Mouse (Mus musculus): Measurements from ENCODE around the gene Wbp1. TPM values are rescaled to one million over a fixed set of nuclear protein-coding genes. Genes with fewer than 3 reads are reported as not detected.

The Wbp1 gene
- polyA plus RNA-seq, 1 experiment from 2014 or later = 91.4 TPM

GRCm38 (mm10) chr6:83155552-83156238 lies 34.3 kb upstream of the Wbp1 start:
- no peak for ATAC-seq (ENCODE audit: insufficient number of reproducible peaks, low FRiP score, low TSS enrichment, low read depth)
- Histone ChIP-seq H3K27me3 (peaks cover 9% of the 10 kb centered on the region), H3K9me3 (no peaks in the 10 kb centered on the region), H3K4me3 (peak overlapping the region; percentile 51), H3K9ac (peak overlapping the region; percentile 35; the same call in 1 of the 2 replicates), H3K36me3 (peaks cover 29% of the 10 kb centered on the region), H3K4me2 (peak overlapping the region; percentile 86), H3K27ac (no peak overlapping the region), H3K4me1 (peaks cover 16% of the 10 kb centered on the region)
- WGBS = 7% methylated on average over 23 of the region's 23 CpGs

GRCm38 (mm10) chr6:83153485-83153884 lies 32.1 kb upstream of the Wbp1 start:
- Histone ChIP-seq H3K4me3 (no peak overlapping the region), H3K9me3 (no peaks in the 10 kb centered on the region), H3K9ac (no peak overlapping the region), H3K27ac (no peak overlapping the region), H3K4me1 (peaks cover 16% of the 10 kb centered on the region), H3K27me3 (no peaks in the 10 kb centered on the region), H3K4me2 (no peak overlapping the region), H3K36me3 (peaks cover 51% of the 10 kb centered on the region)
- WGBS = 72% methylated on average over 5 of the region's 5 CpGs
- ATAC-seq (ENCODE audit: insufficient number of reproducible peaks, low FRiP score, low TSS enrichment, low read depth) = no peak

DNA sequence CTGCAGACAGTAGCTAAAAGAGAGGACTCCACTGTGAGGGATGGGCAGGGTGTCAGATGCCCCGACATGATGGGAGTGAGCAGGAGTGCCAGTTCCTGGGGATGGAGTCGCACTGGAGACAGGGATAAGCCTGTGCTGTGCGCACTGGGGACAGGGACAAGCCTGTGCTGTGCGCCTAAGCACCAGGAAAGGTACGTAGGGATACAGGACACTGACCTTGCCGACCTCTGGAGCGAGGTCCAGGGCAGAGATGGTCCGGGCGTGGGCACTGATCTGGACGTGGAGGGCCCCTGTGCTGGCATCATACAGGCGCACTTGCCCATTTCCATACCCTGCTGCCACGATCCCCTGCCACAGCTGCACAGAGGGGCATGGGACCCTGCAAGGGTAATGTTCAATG lies 31.7 kb upstream of the Wbp1 start:
- ATAC-seq (ENCODE audit: insufficient number of reproducible peaks, low FRiP score, low TSS enrichment, low read depth) = no peak

GRCm38 (mm10) chr6:83151721-83152120 lies 30.4 kb upstream of the Wbp1 start:
- Histone ChIP-seq H3K36me3 (peaks cover 69% of the 10 kb centered on the region), H3K9me3 (no peaks in the 10 kb centered on the region), H3K27me3 (no peaks in the 10 kb centered on the region), H3K4me2 (no peak overlapping the region), H3K4me1 (peaks cover 16% of the 10 kb centered on the region), H3K27ac (0 out of 2 replicates have a peak overlapping the region, but pooled peaks have one; percentile 23), H3K9ac (no peak overlapping the region), H3K4me3 (no peak overlapping the region)
- 42% methylated on average over 8 of the region's 8 CpGs for WGBS
- no peak for ATAC-seq (ENCODE audit: insufficient number of reproducible peaks, low FRiP score, low TSS enrichment, low read depth)

More for the DNA sequence above, 31.7 kb upstream of the Wbp1 start:
- H3K27me3 ChIP-seq = no peaks in the 10 kb centered on the region
- H3K4me1 ChIP-seq = peaks cover 16% of the 10 kb centered on the region
- H3K9ac ChIP-seq = no peak overlapping the region
- WGBS = 85% methylated on average over 12 of the region's 12 CpGs
- no peaks in the 10 kb centered on the region for H3K9me3 ChIP-seq
- H3K4me3 ChIP-seq = no peak overlapping the region
- peaks cover 56% of the 10 kb centered on the region for H3K36me3 ChIP-seq
- H3K27ac ChIP-seq = no peak overlapping the region
- H3K4me2 ChIP-seq = no peak overlapping the region

GRCm38 (mm10) chr6:83147280-83147679 lies 25.9 kb upstream of the Wbp1 start:
- H3K27me3 ChIP-seq = no peaks in the 10 kb centered on the region
- no peak overlapping the region for H3K9ac ChIP-seq
- H3K4me2 ChIP-seq = no peak overlapping the region
- WGBS = 68% methylated on average over 7 of the region's 7 CpGs
- H3K4me3 ChIP-seq = no peak overlapping the region
- peaks cover 18% of the 10 kb centered on the region for H3K4me1 ChIP-seq
- peaks cover 70% of the 10 kb centered on the region for H3K36me3 ChIP-seq
- no peak for ATAC-seq (ENCODE audit: insufficient number of reproducible peaks, low FRiP score, low TSS enrichment, low read depth)
- no peak overlapping the region for H3K27ac ChIP-seq
- no peaks in the 10 kb centered on the region for H3K9me3 ChIP-seq

DNA sequence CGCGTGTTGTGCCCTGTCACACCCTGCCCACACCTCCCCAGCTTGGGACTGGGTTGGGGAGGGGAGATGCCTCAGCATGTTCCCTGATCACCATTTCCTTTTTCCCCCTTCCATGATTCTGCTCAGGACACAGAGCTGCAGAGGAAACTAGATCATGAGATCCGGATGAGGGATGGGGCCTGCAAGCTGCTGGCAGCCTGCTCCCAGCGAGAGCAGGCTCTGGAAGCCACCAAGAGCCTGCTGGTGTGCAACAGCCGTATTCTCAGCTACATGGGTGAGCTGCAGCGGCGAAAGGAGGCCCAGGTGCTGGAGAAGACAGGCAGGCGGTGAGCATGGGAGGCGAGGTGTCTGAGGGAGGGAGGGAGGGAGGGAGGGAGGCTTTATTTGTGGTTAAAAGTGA lies 24.4 kb upstream of the Wbp1 start:
- H3K27ac ChIP-seq = peak overlapping the region; percentile 3; the same call in 1 of the 2 replicates
- ATAC-seq (ENCODE audit: insufficient number of reproducible peaks, low FRiP score, low TSS enrichment, low read depth) = no peak
- 48% methylated on average over 9 of the region's 9 CpGs for WGBS
- no peak overlapping the region for H3K4me3 ChIP-seq
- no peak overlapping the region for H3K9ac ChIP-seq
- H3K36me3 ChIP-seq = peaks cover 55% of the 10 kb centered on the region
- H3K4me2 ChIP-seq = no peak overlapping the region
- no peaks in the 10 kb centered on the region for H3K27me3 ChIP-seq
- H3K4me1 ChIP-seq = peaks cover 31% of the 10 kb centered on the region
- no peaks in the 10 kb centered on the region for H3K9me3 ChIP-seq

DNA sequence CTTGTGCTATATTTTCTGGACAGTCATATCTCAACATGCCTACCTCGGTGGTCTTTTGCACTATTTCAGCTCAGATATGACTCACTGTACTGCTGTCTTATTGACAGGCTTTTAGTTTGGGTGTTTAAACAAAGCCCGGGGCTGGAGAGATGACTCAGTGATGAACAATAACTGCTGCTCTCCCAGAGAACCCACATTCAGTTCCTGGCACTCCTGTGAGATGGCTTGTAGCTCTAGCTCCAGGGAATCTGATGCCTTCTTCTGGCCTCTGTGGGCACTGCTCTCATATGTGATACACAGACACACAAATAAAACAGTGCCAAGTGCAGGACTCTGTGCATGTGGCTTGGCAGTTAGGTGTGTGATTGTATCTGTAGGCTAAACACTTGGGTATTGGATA lies 23.9 kb upstream of the Wbp1 start:
- Histone ChIP-seq H3K27ac (no peak overlapping the region), H3K9me3 (no peaks in the 10 kb centered on the region), H3K36me3 (peaks cover 49% of the 10 kb centered on the region), H3K4me2 (no peak overlapping the region), H3K4me3 (no peak overlapping the region), H3K9ac (no peak overlapping the region), H3K27me3 (no peaks in the 10 kb centered on the region), H3K4me1 (peaks cover 35% of the 10 kb centered on the region)
- WGBS = 65% methylated on average over 2 of the region's 2 CpGs
- ATAC-seq (ENCODE audit: insufficient number of reproducible peaks, low FRiP score, low TSS enrichment, low read depth) = no peak

- Histone ChIP-seq H3K9ac (no peak overlapping the region), H3K4me3 (no peak overlapping the region), H3K9me3 (no peaks in the 10 kb centered on the region), H3K36me3 (peaks cover 31% of the 10 kb centered on the region), H3K4me2 (peak overlapping the region; percentile 55; the same call in 1 of the 2 replicates), H3K4me1 (peaks cover 58% of the 10 kb centered on the region), H3K27ac (peak overlapping the region; percentile 72; the same call in 1 of the 2 replicates), H3K27me3 (no peaks in the 10 kb centered on the region)
- no peak for ATAC-seq (ENCODE audit: insufficient number of reproducible peaks, low FRiP score, low TSS enrichment, low read depth)
- WGBS = 46% methylated on average over 11 of the region's 11 CpGs
These were observed 21.5 kb upstream of the Wbp1 start for GRCm38 (mm10) chr6:83142886-83143285.

DNA sequence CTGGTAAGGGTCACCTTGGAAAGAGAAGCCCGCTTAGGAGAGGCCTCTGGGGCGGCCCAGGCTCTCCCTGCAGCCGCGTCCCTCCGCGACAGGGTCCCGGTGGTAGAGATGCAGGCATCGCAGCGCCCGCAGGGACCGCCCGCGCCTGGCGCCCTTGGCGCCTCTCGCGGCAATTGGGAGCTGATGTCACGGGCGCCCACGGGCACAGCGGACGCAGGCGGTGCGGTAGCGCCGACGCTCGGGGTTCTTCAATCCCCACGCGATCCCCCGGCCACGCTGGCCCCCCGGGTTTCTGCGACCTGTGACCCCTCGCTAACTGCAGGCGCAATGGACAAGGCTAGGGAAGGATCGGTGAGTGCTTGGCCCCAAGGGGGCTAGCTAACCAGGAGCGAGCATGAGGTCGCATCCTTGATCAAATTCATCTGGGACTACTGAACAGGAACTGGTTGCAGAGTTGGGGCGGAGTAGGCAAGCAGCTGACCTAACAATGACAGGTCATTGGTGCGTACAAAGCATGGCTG lies 20.9 kb upstream of the Wbp1 start:
- peak overlapping the region; percentile 72 for H3K27ac ChIP-seq
- WGBS = 7% methylated on average over 41 of the region's 41 CpGs
- no peaks in the 10 kb centered on the region for H3K27me3 ChIP-seq

DNA sequence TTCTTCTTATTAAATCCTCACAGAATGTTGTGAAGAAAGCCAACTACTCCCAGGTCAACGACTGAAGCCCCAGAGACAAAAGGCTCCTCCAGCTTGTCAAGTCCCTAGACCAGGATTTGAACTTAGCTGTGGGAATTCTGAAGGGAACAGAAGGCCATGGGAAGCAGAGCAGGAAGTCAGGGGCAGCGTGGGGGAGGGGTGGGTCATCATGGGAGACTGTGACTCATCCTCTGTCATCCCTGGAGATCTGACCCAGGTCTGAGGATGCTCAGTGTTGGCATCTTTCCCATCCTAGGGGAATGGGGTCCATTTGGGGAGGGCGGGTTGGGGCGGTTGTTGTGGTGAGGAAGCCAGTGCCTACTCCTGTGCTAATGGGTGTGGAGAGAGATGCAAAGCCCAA lies 20.3 kb upstream of the Wbp1 start:
- Histone ChIP-seq H3K36me3 (peaks cover 19% of the 10 kb centered on the region), H3K27ac (peak overlapping the region; percentile 72; the same call in 1 of the 2 replicates), H3K4me1 (peaks cover 60% of the 10 kb centered on the region), H3K4me3 (peak overlapping the region; percentile 30; the same call in 1 of the 2 replicates), H3K9ac (peak overlapping the region; percentile 18; the same call in 1 of the 2 replicates), H3K4me2 (peak overlapping the region; percentile 55), H3K9me3 (no peaks in the 10 kb centered on the region), H3K27me3 (no peaks in the 10 kb centered on the region)
- no peak for ATAC-seq (ENCODE audit: insufficient number of reproducible peaks, low FRiP score, low TSS enrichment, low read depth)
- WGBS = 44% methylated on average over 4 of the region's 4 CpGs

More for the DNA sequence above, 20.9 kb upstream of the Wbp1 start:
- no peak for ATAC-seq (ENCODE audit: insufficient number of reproducible peaks, low FRiP score, low TSS enrichment, low read depth)
- Histone ChIP-seq H3K4me2 (peak overlapping the region; percentile 55), H3K4me1 (peaks cover 60% of the 10 kb centered on the region), H3K36me3 (peaks cover 25% of the 10 kb centered on the region), H3K9ac (peak overlapping the region; percentile 18; the same call in 1 of the 2 replicates), H3K9me3 (no peaks in the 10 kb centered on the region), H3K4me3 (peak overlapping the region; percentile 30)

- Histone ChIP-seq H3K4me3 (no peak overlapping the region), H3K36me3 (peaks cover 8% of the 10 kb centered on the region; the same call in 1 of the 2 replicates), H3K27ac (no peak overlapping the region), H3K9ac (no peak overlapping the region), H3K4me2 (no peak overlapping the region), H3K27me3 (no peaks in the 10 kb centered on the region), H3K9me3 (no peaks in the 10 kb centered on the region), H3K4me1 (peaks cover 69% of the 10 kb centered on the region)
- no peak for ATAC-seq (ENCODE audit: insufficient number of reproducible peaks, low FRiP score, low TSS enrichment, low read depth)
- WGBS = 87% methylated on average over 8 of the region's 8 CpGs
These were observed 18.7 kb upstream of the Wbp1 start for GRCm38 (mm10) chr6:83140044-83140443.

GRCm38 (mm10) chr6:83138056-83138455 lies 16.7 kb upstream of the Wbp1 start:
- Histone ChIP-seq H3K4me3 (peak overlapping the region; percentile 54), H3K27ac (peak overlapping the region; percentile 100), H3K27me3 (no peaks in the 10 kb centered on the region), H3K9ac (peak overlapping the region; percentile 63), H3K36me3 (peaks cover 5% of the 10 kb centered on the region; the same call in 1 of the 2 replicates), H3K4me2 (peak overlapping the region; percentile 81), H3K4me1 (peaks cover 66% of the 10 kb centered on the region), H3K9me3 (no peaks in the 10 kb centered on the region)
- no peak for ATAC-seq (ENCODE audit: insufficient number of reproducible peaks, low FRiP score, low TSS enrichment, low read depth)
- WGBS = under 1% methylated on average over 11 of the region's 11 CpGs

Measured in limb, embryonic 15.5 days (tissue).